Comparison of ENCODE assay signal across 25 mouse cellular contexts in the genomic region with DNA sequence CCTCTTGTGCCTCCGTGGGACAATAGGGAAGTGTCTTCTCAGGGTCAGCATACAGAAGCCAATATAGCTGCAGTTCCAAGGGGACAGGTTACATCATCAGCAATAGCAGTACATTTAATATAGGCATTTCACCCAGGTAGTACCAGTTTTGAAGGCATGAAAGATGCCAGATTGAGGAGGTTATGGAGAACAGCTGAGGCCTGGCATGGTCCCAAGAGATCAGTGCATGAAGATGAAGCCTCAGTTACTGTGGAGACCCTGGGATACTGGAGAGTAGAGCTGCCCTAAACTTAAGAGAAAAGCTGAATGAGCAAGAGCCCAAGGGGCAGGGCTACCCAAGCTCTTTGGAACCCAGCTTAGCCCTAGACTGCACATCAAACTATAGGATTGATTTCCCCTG.
DNase-seq lines count a peak whose midpoint lies in the region; TF ChIP-seq lines count a peak whose summit lies in the region.
"Had no signal": no experiment of that assay in that cellular context is flagged by ENCODE, and none has a peak within 500 bp of the region (broad histone marks: within the 10 kb centered on the region; RNA-seq: fewer than 3 reads in every experiment).

No protein-coding gene starts in this region.

- peaks cover 28% of the 10 kb centered on the region for H3K4me1 ChIP-seq in cerebellum, adult 2 months (ENCODE audit: control insufficient read depth, insufficient read depth, low read length)
- H3K4me1 ChIP-seq: embryonic facial prominence, embryonic 10.5 days; embryonic facial prominence, embryonic 15.5 days; forebrain, embryonic 12.5 days; hindbrain, embryonic 12.5 days; liver, embryonic 12.5 days; megakaryocyte, embryonic 14.5 days; midbrain, embryonic 12.5 days had no signal

- 24% methylated on average over 1 of the region's 1 CpGs for WGBS in cerebellum, adult 2 months

- TF ChIP-seq POLR2A in cerebellum, adult 2 months (IDR thresholded peaks at IDR 0.05; ENCODE audit: borderline replicate concordance, insufficient read depth, low read length) = no peak

- peak overlapping the region; percentile 76 for H3K27ac ChIP-seq in cerebellum, adult 2 months (ENCODE audit: insufficient read depth, low read length)
- peak overlapping the region; percentile 91 for H3K27ac ChIP-seq in layer of hippocampus, adult 2 months
- H3K27ac ChIP-seq: embryonic facial prominence, embryonic 10.5 days; embryonic facial prominence, embryonic 15.5 days; forebrain, embryonic 12.5 days; hindbrain, embryonic 12.5 days; left cerebral cortex, adult 2 months; liver, embryonic 12.5 days; midbrain, embryonic 12.5 days; stomach, postnatal 0 days had no signal

- no peak overlapping the region for H3K4me3 ChIP-seq in cerebellum, adult 2 months (replicated peaks; ENCODE audit: insufficient read depth, low read depth, low read length)
- no peak overlapping the region for H3K4me3 ChIP-seq in layer of hippocampus, adult 2 months
- H3K4me3 ChIP-seq: embryonic facial prominence, embryonic 10.5 days; embryonic facial prominence, embryonic 15.5 days; forebrain, embryonic 12.5 days; hindbrain, embryonic 12.5 days; left cerebral cortex, adult 2 months; liver, embryonic 12.5 days; megakaryocyte, embryonic 14.5 days; midbrain, embryonic 12.5 days had no signal

- peak; percentile 50 to 55 for DNase-seq in cerebellum, adult 2 months
- DNase-seq in cerebellum, adult 8-10 months = no peak
- DNase-seq in layer of hippocampus, adult 2 months (ENCODE audit: low spot score in 2 of 2) = no peak
- no peak for DNase-seq in layer of hippocampus, adult 9-10 months (ENCODE audit: low spot score)
- DNase-seq in R1 (ENCODE audit: low read depth, low spot score) = peak; percentile 18
- peak; percentile 48 to 69 for DNase-seq in cerebellum, postnatal 25 days
- no peak for DNase-seq in lung, adult 18-20 months
- DNase-seq: adrenal gland, postnatal 25 days; forebrain, postnatal 0 days; heart, postnatal 36 days; kidney, adult 9 months; kidney, postnatal 14 days; liver, postnatal 0 days; lung, postnatal 4 days; thymus, adult 18-20 months; thymus, postnatal 25 days had no signal

- TF ChIP-seq CTCF in cerebellum, adult 2 months (IDR thresholded peaks at IDR 0.05; ENCODE audit: borderline replicate concordance, insufficient read depth, low read depth, low read length) = no peak
- TF ChIP-seq CTCF in layer of hippocampus, adult 2 months (conservative IDR thresholded peaks at IDR 0.05) = no peak

- H3K27me3 ChIP-seq in cerebellum, adult 2 months (ENCODE audit: control insufficient read depth, insufficient read depth, low read length) = no peaks in the 10 kb centered on the region
- H3K27me3 ChIP-seq: embryonic facial prominence, embryonic 15.5 days; forebrain, embryonic 12.5 days; hindbrain, embryonic 12.5 days; liver, embryonic 12.5 days; megakaryocyte, embryonic 14.5 days; midbrain, embryonic 12.5 days had no signal

Comparison
In these comparisons a context has a peak if more than half of its experiments do, and no peak if none do; other contexts are left out.
1. DNase-seq: peak in cerebellum, adult 2 months (2 of 2), R1 (single experiment) and cerebellum, postnatal 25 days (2 of 2); none in cerebellum, adult 8-10 months (single experiment), layer of hippocampus, adult 2 months (0 of 2), layer of hippocampus, adult 9-10 months (single experiment) and lung, adult 18-20 months (0 of 2).